Mouse (Mus musculus) testis, adult 2 months (tissue): ENCODE measurements at regions not wholly inside any gene's neighbourhood (a gene's known extent, or its start where the extent isn't known, plus 50 kb on each side); places are given as distances from the start of the nearest gene placed in this dataset.

Experiments used
- H3K27ac ChIP-seq: fragments of 200-500 bp; 2 replicates; pipeline ENCODE4 v1.5.1; 2012; ENCODE audit warnings: low read depth, low read length; ENCODE audit not compliant: control insufficient read depth, insufficient read depth
- H3K27me3 ChIP-seq: fragments of 200-500 bp; 2 replicates; pipeline ENCODE4 v1.6.1; 2012; ENCODE audit warnings: mild to moderate bottlenecking, low read length, moderate library complexity; ENCODE audit not compliant: control insufficient read depth, insufficient read depth
- H3K36me3 ChIP-seq: fragments of 200-500 bp; 2 replicates; pipeline ENCODE4 v1.6.1; 2012; ENCODE audit warnings: mild to moderate bottlenecking, low read length; ENCODE audit not compliant: control insufficient read depth, insufficient read depth
- H3K4me1 ChIP-seq: fragments of 200-500 bp; 2 replicates; pipeline ENCODE4 v1.6.1; 2012; ENCODE audit warnings: low read length; ENCODE audit not compliant: control insufficient read depth, insufficient read depth
- H3K4me3 ChIP-seq: fragments of 200-500 bp; 2 replicates; pipeline ENCODE4 v1.5.1; 2012; ENCODE audit warnings: low read depth, mild to moderate bottlenecking, low read length, moderate library complexity, mixed read lengths; ENCODE audit not compliant: control insufficient read depth
- CTCF ChIP-seq: fragments of 200-500 bp; IDR thresholded peaks from 2 replicates; pipeline ENCODE4 v1.5.1; 2012; ENCODE audit warnings: low read depth, mild to moderate bottlenecking, inconsistent platforms, low read length, moderate library complexity; ENCODE audit not compliant: control insufficient read depth, insufficient read depth, insufficient replicate concordance
- POLR2A ChIP-seq: fragments of 200-500 bp; IDR thresholded peaks from 2 replicates; pipeline ENCODE4 v1.6.1; 2012; ENCODE audit warnings: low read depth, mild to moderate bottlenecking, inconsistent platforms, low read length, moderate library complexity; ENCODE audit not compliant: control insufficient read depth

- Histone ChIP-seq H3K36me3 (no peaks in the 10 kb centered on the region), H3K4me1 (no peaks in the 10 kb centered on the region), H3K27ac (no peak overlapping the region), H3K27me3 (no peaks in the 10 kb centered on the region), H3K4me3 (no peak overlapping the region)
- TF ChIP-seq POLR2A (no peak), CTCF (no peak)
Observed at GRCm38 (mm10) chr13:63720610-63721009, 94.4 kb upstream of the Ercc6l2 start.

DNA sequence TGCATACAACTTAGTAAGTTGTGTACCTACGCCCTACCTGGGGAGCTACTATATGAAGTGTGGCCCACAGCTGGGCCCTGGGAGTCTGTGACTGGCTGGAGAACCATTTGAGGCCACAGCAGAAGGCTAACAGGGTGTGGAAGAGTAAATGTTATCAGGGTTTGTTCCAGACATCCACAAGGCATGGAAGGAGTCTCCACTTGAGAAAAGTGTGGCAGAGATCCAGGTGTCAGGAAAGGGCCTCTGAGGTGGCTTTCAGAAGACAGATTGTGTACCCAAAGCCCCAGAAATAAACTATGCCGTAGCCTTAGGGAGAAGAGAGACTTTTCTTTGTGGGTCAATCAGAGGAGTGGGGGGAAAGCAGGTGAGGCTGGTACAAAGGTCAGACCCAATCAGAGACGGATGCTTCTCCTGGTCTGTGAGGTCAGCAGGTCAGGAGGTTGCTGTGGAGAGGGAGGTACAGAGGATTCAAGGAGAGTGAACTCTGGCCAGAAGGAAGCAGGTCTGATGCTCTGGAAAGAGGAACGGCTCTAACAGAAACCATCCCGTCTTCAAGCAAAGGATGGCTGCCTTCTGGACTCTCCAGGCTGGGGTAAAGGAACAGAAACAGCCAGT lies 93.9 kb upstream of the Ercc6l2 start:
- H3K36me3 ChIP-seq = no peaks in the 10 kb centered on the region
- no peaks in the 10 kb centered on the region for H3K27me3 ChIP-seq
- no peaks in the 10 kb centered on the region for H3K4me1 ChIP-seq
- no peak for TF ChIP-seq POLR2A
- no peak for TF ChIP-seq CTCF
- no peak overlapping the region for H3K27ac ChIP-seq
- H3K4me3 ChIP-seq = no peak overlapping the region

- no peak for TF ChIP-seq POLR2A
- TF ChIP-seq CTCF = no peak
- Histone ChIP-seq H3K4me1 (no peaks in the 10 kb centered on the region), H3K27me3 (no peaks in the 10 kb centered on the region), H3K36me3 (no peaks in the 10 kb centered on the region), H3K4me3 (no peak overlapping the region), H3K27ac (no peak overlapping the region)
Observed at GRCm38 (mm10) chr13:63724293-63724692, 90.7 kb upstream of the Ercc6l2 start.

DNA sequence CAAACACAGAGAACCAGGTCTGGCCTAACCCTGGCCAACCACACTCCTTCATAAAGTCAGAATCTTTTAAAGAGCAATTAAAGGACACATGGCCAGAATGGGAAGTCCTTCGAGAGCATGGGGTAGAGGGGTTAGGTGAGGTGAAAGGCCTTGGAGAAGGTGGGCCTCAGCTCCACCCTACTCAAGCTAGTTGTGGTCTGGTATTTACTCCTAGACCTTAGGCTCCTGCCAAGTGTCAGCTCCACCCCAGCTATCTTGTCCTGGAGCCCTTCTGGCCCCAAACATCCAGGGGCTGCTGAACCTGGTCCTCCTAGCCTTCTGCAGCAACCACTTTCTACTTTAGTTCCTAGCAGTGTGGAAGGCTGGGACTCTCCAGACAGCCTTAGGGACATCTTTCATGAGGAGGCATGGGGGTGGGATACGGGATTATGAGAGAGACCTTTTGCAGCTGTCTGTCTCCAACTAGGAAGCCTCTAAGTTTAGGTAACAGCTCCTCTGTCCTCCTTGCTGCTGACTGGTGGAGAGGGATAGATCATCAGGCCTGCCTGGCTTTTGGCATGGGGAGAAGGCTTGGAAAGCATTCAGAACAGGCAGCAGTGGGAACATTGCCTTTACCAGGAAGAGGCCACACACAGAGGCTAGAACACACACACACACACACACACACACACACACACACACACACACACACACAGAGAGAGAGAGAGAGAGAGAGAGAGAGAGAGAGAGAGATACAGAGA lies 90.0 kb upstream of the Ercc6l2 start:
- TF ChIP-seq CTCF (no peak), POLR2A (no peak)
- no peak overlapping the region for H3K27ac ChIP-seq

GRCm38 (mm10) chr13:63726035-63726434 lies 89.0 kb upstream of the Ercc6l2 start:
- Histone ChIP-seq H3K4me3 (no peak overlapping the region), H3K27me3 (no peaks in the 10 kb centered on the region), H3K27ac (no peak overlapping the region), H3K4me1 (no peaks in the 10 kb centered on the region), H3K36me3 (no peaks in the 10 kb centered on the region)
- TF ChIP-seq CTCF (no peak), POLR2A (no peak)

More for the DNA sequence above, 90.0 kb upstream of the Ercc6l2 start:
- Histone ChIP-seq H3K27me3 (no peaks in the 10 kb centered on the region), H3K4me1 (no peaks in the 10 kb centered on the region), H3K4me3 (no peak overlapping the region), H3K36me3 (no peaks in the 10 kb centered on the region)

- H3K36me3 ChIP-seq = no peaks in the 10 kb centered on the region
- no peak overlapping the region for H3K27ac ChIP-seq
- peak overlapping the region; percentile 37; the same call in 1 of the 2 replicates for H3K4me3 ChIP-seq
- TF ChIP-seq POLR2A (no peak), CTCF (no peak)
- no peaks in the 10 kb centered on the region for H3K4me1 ChIP-seq
- no peaks in the 10 kb centered on the region for H3K27me3 ChIP-seq
Observed at GRCm38 (mm10) chr13:63726509-63726908, 88.5 kb upstream of the Ercc6l2 start.

- Histone ChIP-seq H3K27ac (no peak overlapping the region), H3K27me3 (no peaks in the 10 kb centered on the region), H3K4me3 (no peak overlapping the region), H3K36me3 (no peaks in the 10 kb centered on the region), H3K4me1 (no peaks in the 10 kb centered on the region)
- TF ChIP-seq POLR2A = no peak
- TF ChIP-seq CTCF = no peak
Observed at GRCm38 (mm10) chr13:63735739-63736138, 79.3 kb upstream of the Ercc6l2 start.

DNA sequence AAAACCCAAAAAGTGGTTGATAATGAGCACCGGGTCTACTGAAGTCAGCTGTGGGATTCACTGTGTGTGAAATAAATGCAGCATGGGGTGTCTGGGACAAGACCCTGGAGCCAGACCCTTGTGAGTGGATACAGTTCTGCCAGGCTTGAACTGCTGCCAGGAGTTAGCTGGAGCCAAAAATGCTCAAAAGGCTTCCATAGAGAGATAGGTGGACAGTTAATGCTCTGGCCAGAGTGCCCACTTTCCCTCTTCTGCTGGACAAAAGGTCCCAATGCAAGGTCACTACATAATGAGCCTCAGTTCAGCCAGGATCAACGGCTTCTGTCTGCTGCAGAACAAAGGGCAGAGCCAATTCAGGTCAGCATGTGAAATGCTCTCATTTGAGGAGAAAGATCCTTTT lies 73.2 kb upstream of the Ercc6l2 start:
- no peak overlapping the region for H3K27ac ChIP-seq
- no peaks in the 10 kb centered on the region for H3K36me3 ChIP-seq
- H3K27me3 ChIP-seq = no peaks in the 10 kb centered on the region
- no peak overlapping the region for H3K4me3 ChIP-seq
- H3K4me1 ChIP-seq = no peaks in the 10 kb centered on the region
- TF ChIP-seq CTCF = no peak
- TF ChIP-seq POLR2A = no peak
